Mouse (Mus musculus) intestine, embryonic 14.5 days (tissue): ENCODE data around the gene Cdc40. TPM values are rescaled to one million over a fixed set of nuclear protein-coding genes. Genes with fewer than 3 reads are reported as not detected.

Source experiments
- ATAC-seq: fragments of 200-750 bp; cut with Nextera tagmentation; replicated peaks from 2 replicates; pipeline ENCODE4 v1.8.0; 2017; ENCODE audit warnings: low read depth, moderate number of reproducible peaks, moderate TSS enrichment, moderate library complexity; ENCODE audit not compliant: low FRiP score, low TSS enrichment
- DNase-seq: peaks from one replicate; pipeline ENCODE4 v3.0.0-alpha.2; 2018; ENCODE audit warnings: low spot score
- H3K27ac ChIP-seq: fragments of 300-500 bp; sonication (generic); 2 replicates; pipeline ENCODE4 v1.5.1; 2014; ENCODE audit warnings: low read depth, mild to moderate bottlenecking, control low read depth
- H3K27me3 ChIP-seq: fragments of 300-500 bp; sonication (generic); replicated peaks from 2 replicates; pipeline ENCODE4 v1.6.1; 2014; ENCODE audit warnings: low read length, control low read depth; ENCODE audit not compliant: control insufficient read depth, insufficient read depth
- H3K36me3 ChIP-seq: fragments of 300-500 bp; sonication (generic); 2 replicates; pipeline ENCODE4 v1.6.1; 2014; ENCODE audit warnings: low read length, control low read depth; ENCODE audit not compliant: control insufficient read depth, insufficient read depth
- H3K4me1 ChIP-seq: fragments of 300-500 bp; sonication (generic); replicated peaks from 2 replicates; pipeline ENCODE4 v1.6.1; 2014; ENCODE audit warnings: low read length, control low read depth, mixed read lengths; ENCODE audit not compliant: control insufficient read depth, insufficient read depth
- H3K4me2 ChIP-seq: fragments of 300-500 bp; sonication (generic); 2 replicates; pipeline ENCODE4 v1.6.1; 2014; ENCODE audit warnings: low read length
- H3K4me3 ChIP-seq: fragments of 300-500 bp; sonication (generic); 2 replicates; pipeline ENCODE4 v1.5.1; 2014; ENCODE audit warnings: low read depth, low read length, control low read depth, mixed read lengths
- H3K9ac ChIP-seq: fragments of 300-500 bp; sonication (generic); 2 replicates; pipeline ENCODE4 v1.6.1; 2014; ENCODE audit warnings: mild to moderate bottlenecking, low read length
- H3K9me3 ChIP-seq: fragments of 300-500 bp; sonication (generic); 2 replicates; pipeline ENCODE4 v1.6.1; 2016; ENCODE audit warnings: low read length, control low read depth; ENCODE audit not compliant: control insufficient read depth
- WGBS: fragments of 180-500 bp; shearing (Covaris S2); extraction: QIAGEN DNeasy Blood & Tissue Kit; methylation state at CpG from one replicate; pipeline ENCODE4 v1.1.7; 2014; 5-methylcytosine and 5-hydroxymethylcytosine counted together
- polyA plus RNA-seq: library from polyadenylated mRNA; unstranded; fragments of >200 nt; fragmentation: Nextera tagmentation; extraction: Ambion mirVana; gene quantifications from 2 replicates; pipeline ENCODE4 v1.2.1, GENCODE M21; 2014

Cdc40 gene
- polyA plus RNA-seq, 1 experiment from 2014 or later = 32.0 TPM

DNA sequence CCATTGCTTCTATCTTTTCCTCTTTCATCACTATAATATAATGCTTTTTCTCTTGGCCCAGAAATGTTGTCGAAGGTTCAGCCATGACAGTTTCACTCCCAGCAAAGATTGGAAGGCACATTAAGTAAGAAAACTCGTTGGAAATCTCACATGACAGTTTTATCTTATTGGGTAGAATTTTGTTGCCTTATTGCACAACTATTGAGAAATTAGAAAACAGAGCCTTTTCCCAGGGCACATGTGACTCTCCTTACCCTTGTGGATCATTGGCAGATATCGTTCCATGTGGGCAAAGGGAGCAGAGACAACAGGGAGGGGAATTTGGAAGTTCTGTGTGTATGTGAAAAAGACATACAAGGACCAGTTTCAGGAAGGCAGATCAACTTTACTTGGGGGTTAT is 92.7 kb downstream of the Cdc40 start:
- no peak for ATAC-seq
- WGBS = 79% methylated on average over 3 of the region's 3 CpGs

More for the DNA sequence above, 92.7 kb downstream of the Cdc40 start:
- no peak overlapping the region for H3K9ac ChIP-seq
- no peaks in the 10 kb centered on the region for H3K36me3 ChIP-seq
- H3K4me3 ChIP-seq = no peak overlapping the region
- H3K27ac ChIP-seq = no peak overlapping the region
- no peaks in the 10 kb centered on the region for H3K27me3 ChIP-seq
- no peaks in the 10 kb centered on the region for H3K9me3 ChIP-seq
- H3K4me1 ChIP-seq = no peaks in the 10 kb centered on the region
- no peak for DNase-seq
- H3K4me2 ChIP-seq = no peak overlapping the region

Other genes starting within 250 kb of the Cdc40 start
- gene Mettl24, start 200.0 kb downstream of the Cdc40 start, polyA plus RNA-seq = 4.2 and 4.5 TPM in 2 replicates
- gene Wasf1, start 164 bp upstream of the Cdc40 start, polyA plus RNA-seq = 19.5 and 21.9 TPM in 2 replicates
- gene Gpr6, start 189.0 kb upstream of the Cdc40 start, polyA plus RNA-seq = 0.09 TPM in 1 of 2 replicates, not detected in the other